Mouse (Mus musculus) ES-Bruce4 (cell line): ENCODE results near the gene Nfam1.

Experiments
- CTCF ChIP-seq: IDR thresholded peaks from one replicate; pipeline ENCODE4 v1.8.1; 2011; ENCODE audit warnings: low read depth, low read length
- EP300 ChIP-seq: IDR thresholded peaks from 2 replicates; pipeline ENCODE4 v1.6.1; 2011; ENCODE audit warnings: low read depth, low read length; ENCODE audit not compliant: insufficient read depth
- POLR2A ChIP-seq: IDR thresholded peaks from one replicate; pipeline ENCODE4 v1.8.1; 2011; ENCODE audit warnings: low read length; ENCODE audit not compliant: insufficient read depth

GRCm38 (mm10) chr15:82974471-82974870 lies 58.6 kb downstream of the Nfam1 start:
- TF ChIP-seq POLR2A (no peak), CTCF (no peak), EP300 (no peak)
